Mouse (Mus musculus) midbrain, postnatal 0 days (tissue): ENCODE data around the gene Dpp9. TPM values are rescaled to one million over a fixed set of nuclear protein-coding genes. Genes with fewer than 3 reads are reported as not detected.

Experiments
- ATAC-seq: fragments of 200-750 bp; cut with Nextera tagmentation; 2 replicates; pipeline ENCODE4 v1.8.0; 2017; ENCODE audit warnings: moderate number of reproducible peaks, mild to moderate bottlenecking, moderate TSS enrichment, moderate library complexity; ENCODE audit not compliant: low FRiP score
- DNase-seq: peaks from one replicate; pipeline ENCODE4 v3.0.0-alpha.2; 2015; ENCODE audit warnings: low spot score
- H3K27ac ChIP-seq: fragments of 300-500 bp; sonication (generic); 2 replicates; pipeline ENCODE4 v1.5.1; 2014; ENCODE audit warnings: low read depth, mild to moderate bottlenecking, low read length, mixed read lengths
- H3K27me3 ChIP-seq: fragments of 300-500 bp; sonication (generic); 2 replicates; pipeline ENCODE4 v1.6.1; 2014; ENCODE audit warnings: low read length, control low read depth, mixed read lengths; ENCODE audit not compliant: insufficient read depth
- H3K36me3 ChIP-seq: fragments of 300-500 bp; sonication (generic); 2 replicates; pipeline ENCODE4 v1.6.1; 2014; ENCODE audit warnings: low read length, control low read depth, mixed read lengths; ENCODE audit not compliant: insufficient read depth
- H3K4me1 ChIP-seq: fragments of 300-500 bp; sonication (generic); 2 replicates; pipeline ENCODE4 v1.6.1; 2014; ENCODE audit warnings: mild to moderate bottlenecking, control low read depth, antibody characterized with exemption, low read length, mixed read lengths; ENCODE audit not compliant: insufficient read depth
- H3K4me2 ChIP-seq: fragments of 300-500 bp; sonication (generic); 2 replicates; pipeline ENCODE4 v1.6.1; 2014; ENCODE audit warnings: low read depth, mild to moderate bottlenecking, low read length, mixed read lengths; ENCODE audit not compliant: poor library complexity, severe bottlenecking
- H3K4me3 ChIP-seq: fragments of 300-500 bp; sonication (generic); 2 replicates; pipeline ENCODE4 v1.5.1; 2014; ENCODE audit warnings: low read depth, mild to moderate bottlenecking, low read length, moderate library complexity
- H3K9ac ChIP-seq: fragments of 300-500 bp; sonication (generic); replicated peaks from 2 replicates; pipeline ENCODE4 v1.6.1; 2014; ENCODE audit warnings: mild to moderate bottlenecking, low read length, moderate library complexity, mixed read lengths; ENCODE audit not compliant: poor library complexity, severe bottlenecking
- H3K9me3 ChIP-seq: fragments of 300-500 bp; sonication (generic); 2 replicates; pipeline ENCODE4 v1.6.1; 2016; ENCODE audit warnings: low read length, control low read depth
- CTCF ChIP-seq: IDR thresholded peaks from 2 replicates; pipeline ENCODE4 v1.5.1; 2016; ENCODE audit warnings: antibody characterized with exemption, mild to moderate bottlenecking
- WGBS: fragments of 180-500 bp; shearing (Covaris S2); extraction: QIAGEN DNeasy Blood & Tissue Kit; methylation state at CpG from one replicate; pipeline ENCODE4 v1.1.7; 2014; 5-methylcytosine and 5-hydroxymethylcytosine counted together
- microRNA counts: library from miRNA; unstranded; fragments of <30 nt; microRNA quantifications from one replicate; lab custom pipeline; 2015
- microRNA-seq: library from miRNA; unstranded; fragments of <30 nt; microRNA quantifications from one replicate; pipeline ENCODE4, GENCODE M21; 2016; ENCODE audit warnings: borderline number of aligned reads
- polyA plus RNA-seq: library from polyadenylated mRNA; unstranded; fragments of >200 nt; fragmentation: Nextera tagmentation; extraction: Ambion mirVana; gene quantifications from 2 replicates; pipeline ENCODE4 v1.2.1, GENCODE M21; 2015
- total RNA-seq: library from RNA; depleted of rRNA; stranded (reverse); fragments of >200 nt; gene quantifications from 2 replicates; pipeline ENCODE4 v1.2.3, GENCODE M21; 2014; rRNA removed

Dpp9 gene
- total and polyA plus RNA-seq, 2 experiments from 2014 or later, result 19.4 to 24.6 TPM

DNA sequence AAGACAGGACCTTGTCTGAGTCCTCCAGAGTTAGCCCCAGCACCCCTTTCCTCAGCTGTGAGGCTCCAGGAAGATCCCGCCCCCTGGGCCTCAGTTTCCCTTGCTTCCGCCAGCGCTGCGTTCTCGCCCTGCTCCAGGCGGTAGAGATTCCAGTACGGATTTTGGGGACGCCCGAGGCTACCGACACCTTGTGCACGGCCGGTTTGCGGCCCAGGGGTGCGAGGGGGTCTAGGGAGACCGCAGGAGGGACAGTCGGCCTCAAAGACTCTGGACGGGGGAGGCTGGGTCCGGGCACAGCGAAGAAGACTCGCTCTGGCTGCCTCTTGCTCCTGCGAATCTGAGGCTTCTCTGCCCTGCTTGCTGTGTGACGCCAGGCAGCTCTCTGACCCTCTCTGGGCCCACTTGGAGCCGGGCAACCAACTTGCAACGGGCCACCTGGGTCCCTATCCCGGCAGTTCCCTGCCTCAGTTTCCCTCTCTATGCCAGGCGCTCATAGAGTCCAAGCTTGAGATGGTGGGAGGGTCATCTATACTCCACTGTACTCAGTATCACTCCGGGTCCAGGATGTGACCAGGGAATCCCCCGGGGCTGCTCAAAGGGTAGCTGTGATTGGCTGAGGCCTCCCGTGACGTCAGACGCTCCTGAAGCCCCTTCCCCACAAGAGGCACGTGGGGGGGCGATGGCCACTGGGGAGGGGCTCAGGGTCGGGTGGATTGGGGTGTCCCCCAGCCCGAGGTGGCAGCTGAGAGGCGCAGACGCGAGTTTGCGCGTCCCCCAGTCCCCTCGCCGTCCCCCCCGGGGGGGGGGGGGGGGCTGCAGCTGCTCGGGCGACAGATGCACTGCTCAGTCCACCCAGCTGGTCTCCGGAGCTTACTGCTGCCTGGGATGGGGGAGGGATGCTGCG is 76.8 kb downstream of the Dpp9 start:
- Histone ChIP-seq H3K27me3 (no peaks in the 10 kb centered on the region), H3K4me3 (peak overlapping the region; percentile 45), H3K36me3 (no peaks in the 10 kb centered on the region), H3K4me1 (peaks cover 16% of the 10 kb centered on the region), H3K27ac (no peak overlapping the region), H3K4me2 (peak overlapping the region; percentile 89), H3K9ac (peak overlapping the region; percentile 50), H3K9me3 (no peaks in the 10 kb centered on the region)
- WGBS, result under 1% methylated on average over 39 of the region's 47 CpGs
- no peak for TF ChIP-seq CTCF
- ATAC-seq (peak; percentile 47), DNase-seq (peak; percentile 76)

DNA sequence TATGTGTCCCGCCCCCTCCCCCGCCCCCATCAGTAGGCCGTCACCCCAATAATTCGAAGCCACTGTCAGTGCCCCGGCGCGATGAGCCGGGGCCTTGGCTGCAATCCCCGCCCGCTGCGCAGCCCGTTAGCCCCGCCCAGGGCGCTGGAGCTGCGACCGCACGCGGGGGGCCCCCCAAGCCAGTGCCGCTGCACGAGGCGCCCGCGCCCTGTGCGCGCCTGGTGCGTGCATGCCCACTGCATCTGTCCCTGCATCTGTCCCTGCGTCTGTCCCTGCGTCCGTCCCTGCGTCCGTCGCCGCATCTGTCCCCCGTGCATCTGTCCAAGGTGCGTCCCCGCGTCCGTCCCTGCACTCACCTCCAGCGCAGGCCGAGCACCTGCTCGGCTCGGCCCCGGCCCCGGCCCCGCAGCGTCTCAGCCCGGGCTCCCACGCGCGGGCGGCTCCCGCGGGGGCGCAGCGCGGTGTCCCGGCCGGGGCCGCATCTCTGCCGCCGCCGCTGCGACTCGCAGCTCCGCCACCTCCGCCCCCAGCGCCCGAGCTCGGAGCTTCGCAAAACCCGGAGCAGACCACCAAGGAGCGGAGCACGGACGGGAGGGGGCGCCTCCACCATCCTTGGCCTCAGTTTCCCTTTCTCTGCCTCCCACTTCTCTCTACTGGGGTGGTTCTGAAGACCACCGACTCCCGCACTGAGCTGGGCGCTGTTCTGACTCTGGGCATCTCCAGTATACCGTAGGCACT is 78.7 kb downstream of the Dpp9 start, which contains the start of gene Sema6b:
Gene Sema6b (minus strand): TSS at position 486 of the 738 bp plus-strand sequence.
- peaks cover 17% of the 10 kb centered on the region for H3K4me1 ChIP-seq
- 0 out of 2 replicates have a peak, but pooled peaks cover 3% of the 10 kb centered on the region for H3K36me3 ChIP-seq
- H3K27ac ChIP-seq, result peak within 1 kb of the TSS; percentile 69
- peak within 1 kb of the TSS; percentile 81 for H3K4me3 ChIP-seq
- H3K9ac ChIP-seq, result peak within 1 kb of the TSS; percentile 91
- 2% methylated on average over 50 of the region's 79 CpGs for WGBS
- ATAC-seq (peak; percentile 53), DNase-seq (peak; percentile 71)
- H3K9me3 ChIP-seq, result no peaks in the 10 kb centered on the region
- peak; percentile 32; the same call in 1 of the 2 replicates for TF ChIP-seq CTCF
- peak within 1 kb of the TSS; percentile 81 for H3K4me2 ChIP-seq
- H3K27me3 ChIP-seq, result no peaks in the 10 kb centered on the region

DNA sequence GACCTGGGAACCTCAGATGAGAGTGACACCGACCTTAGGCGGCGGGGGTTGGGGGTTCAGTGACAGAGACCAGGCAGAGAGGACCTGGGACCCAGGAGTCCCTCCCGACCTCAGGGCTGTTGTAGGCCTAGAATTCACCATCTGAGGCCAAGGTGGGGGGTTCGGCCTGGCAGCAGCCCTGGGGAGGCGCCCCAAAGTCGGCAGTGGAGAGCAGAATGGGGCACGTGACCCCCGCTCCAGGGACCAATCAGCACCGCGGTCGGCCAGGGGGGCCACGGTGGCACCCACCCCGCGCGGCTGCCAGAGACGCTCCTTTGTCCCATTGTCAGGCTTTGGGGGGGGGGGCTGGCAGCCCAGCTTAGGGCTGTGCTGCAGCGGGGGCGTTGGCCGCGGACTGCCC is 79.3 kb downstream of the Dpp9 start:
- Histone ChIP-seq H3K4me3 (peak overlapping the region; percentile 81), H3K9me3 (no peaks in the 10 kb centered on the region), H3K27ac (peak overlapping the region; percentile 69; the same call in 1 of the 2 replicates), H3K4me2 (peak overlapping the region; percentile 81), H3K36me3 (0 out of 2 replicates have a peak, but pooled peaks cover 3% of the 10 kb centered on the region), H3K4me1 (peaks cover 17% of the 10 kb centered on the region), H3K27me3 (no peaks in the 10 kb centered on the region), H3K9ac (peak overlapping the region; percentile 91)
- ATAC-seq (peak; percentile 47), DNase-seq (no peak)
- TF ChIP-seq CTCF, result no peak
- WGBS, result 17% methylated on average over 7 of the region's 21 CpGs

DNA sequence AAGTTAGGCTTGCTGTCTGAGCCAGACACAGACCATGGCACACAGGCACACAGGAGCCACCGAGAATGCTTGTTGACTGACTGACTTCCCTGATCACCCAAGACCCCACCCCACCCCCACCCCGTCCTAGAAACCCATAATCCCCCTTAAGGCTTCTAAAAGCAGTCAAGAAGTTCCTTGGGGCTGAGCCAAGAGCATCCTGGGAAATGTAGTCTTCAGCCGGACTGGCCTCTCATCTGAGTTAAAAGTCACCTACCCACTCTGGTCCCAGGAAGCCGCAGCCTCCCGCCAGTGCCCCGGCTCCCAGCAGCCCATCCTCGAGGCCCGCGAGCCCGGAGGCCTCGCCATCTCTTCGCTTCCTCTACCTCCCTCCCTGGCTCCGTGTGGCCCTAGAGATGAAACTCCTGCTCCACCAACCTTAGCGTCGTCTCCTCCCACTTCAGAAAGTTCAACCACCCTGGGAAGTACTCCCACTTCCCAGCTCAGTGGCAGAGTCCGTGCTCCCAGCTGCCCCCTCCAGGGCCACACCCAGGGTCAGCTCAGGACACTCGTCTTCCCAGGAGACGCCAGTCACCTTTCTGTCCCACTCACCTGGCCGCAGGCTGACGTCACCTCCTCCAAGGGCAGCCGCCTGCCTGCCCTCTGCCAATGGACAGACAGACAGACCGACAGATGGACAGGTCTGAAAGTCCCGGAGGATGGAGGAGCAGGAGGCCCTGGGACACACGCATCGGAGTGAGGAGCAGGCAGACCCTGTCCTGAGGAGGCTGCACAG is 80.7 kb downstream of the Dpp9 start:
- 20% methylated on average over 25 of the region's 25 CpGs for WGBS
- peaks cover 17% of the 10 kb centered on the region for H3K4me1 ChIP-seq

More for the DNA sequence above, 80.7 kb downstream of the Dpp9 start:
- no peak for DNase-seq
- no peak overlapping the region for H3K27ac ChIP-seq
- no peak for ATAC-seq
- H3K9me3 ChIP-seq, result no peaks in the 10 kb centered on the region
- no peaks in the 10 kb centered on the region for H3K27me3 ChIP-seq
- H3K36me3 ChIP-seq, result 0 out of 2 replicates have a peak, but pooled peaks cover 3% of the 10 kb centered on the region
- peak overlapping the region; percentile 91 for H3K9ac ChIP-seq
- H3K4me2 ChIP-seq, result peak overlapping the region; percentile 81
- peak overlapping the region; percentile 81 for H3K4me3 ChIP-seq
- TF ChIP-seq CTCF, result no peak

MicroRNAs encoded within 50 kb of the gene (microRNA counts, 519-probe panel; counts per million panel counts)
- 528 counts per million, percentile 58 among the panel's probes with 10 or more counts for microRNA mmu-miR-7b (lab: Ali Mortazavi, UCI)

Small RNA genes lying within 50 kb of the gene (microRNA-seq; reads per million reads assigned to microRNA genes)
- gene Gm44397, result not detected
- 6,683 reads per million, percentile 91 among the genes with 10 or more reads in this experiment for gene Mir7b

Other genes starting within 250 kb of the Dpp9 start
- 227 and 253 TPM in 2 replicates for gene Shd, start 248.4 kb downstream of the Dpp9 start, total RNA-seq
- 172 and 188 TPM in 2 replicates for gene Shd, start 248.4 kb downstream of the Dpp9 start, polyA plus RNA-seq
- 122 and 129 TPM in 2 replicates for gene Fsd1, start 232.4 kb downstream of the Dpp9 start, total RNA-seq
- 188 and 225 TPM in 2 replicates for gene Fsd1, start 232.4 kb downstream of the Dpp9 start, polyA plus RNA-seq
- 1.8 and 2.4 TPM in 2 replicates for gene Stap2, start 213.3 kb downstream of the Dpp9 start, total RNA-seq
- gene Stap2, start 213.3 kb downstream of the Dpp9 start, polyA plus RNA-seq, result 4.3 TPM in 2 replicates
- gene Mpnd, start 213.2 kb downstream of the Dpp9 start, total RNA-seq, result 145 and 293 TPM in 2 replicates
- gene Mpnd, start 213.2 kb downstream of the Dpp9 start, polyA plus RNA-seq, result 91.6 and 99.2 TPM in 2 replicates
- gene Sh3gl1, start 182.3 kb downstream of the Dpp9 start, total RNA-seq, result 64.1 and 71.4 TPM in 2 replicates
- 83.2 and 84.8 TPM in 2 replicates for gene Sh3gl1, start 182.3 kb downstream of the Dpp9 start, polyA plus RNA-seq
- 2.7 and 3.1 TPM in 2 replicates for gene Chaf1a, start 178.5 kb downstream of the Dpp9 start, total RNA-seq
- 2.4 and 2.8 TPM in 2 replicates for gene Chaf1a, start 178.5 kb downstream of the Dpp9 start, polyA plus RNA-seq
- 76.9 and 123 TPM in 2 replicates for gene Ubxn6, start 143.9 kb downstream of the Dpp9 start, total RNA-seq
- gene Ubxn6, start 143.9 kb downstream of the Dpp9 start, polyA plus RNA-seq, result 84.8 and 89.9 TPM in 2 replicates
- 59.6 and 72.1 TPM in 2 replicates for gene Hdgfl2, start 139.3 kb downstream of the Dpp9 start, total RNA-seq
- gene Hdgfl2, start 139.3 kb downstream of the Dpp9 start, polyA plus RNA-seq, result 120 and 123 TPM in 2 replicates
- gene Plin4, start 109.1 kb downstream of the Dpp9 start, total RNA-seq, result 0.42 and 0.55 TPM in 2 replicates
- 0.04 and 0.05 TPM in 2 replicates for gene Plin4, start 109.1 kb downstream of the Dpp9 start, polyA plus RNA-seq
- gene Plin5, start 101.3 kb downstream of the Dpp9 start, total RNA-seq, result 4.3 and 4.5 TPM in 2 replicates
- gene Plin5, start 101.3 kb downstream of the Dpp9 start, polyA plus RNA-seq, result 4.8 and 5.9 TPM in 2 replicates
- 0.47 and 0.49 TPM in 2 replicates for gene Lrg1, start 96.9 kb downstream of the Dpp9 start, total RNA-seq
- gene Lrg1, start 96.9 kb downstream of the Dpp9 start, polyA plus RNA-seq, result 0.43 and 0.66 TPM in 2 replicates
- gene Sema6b, start 78.6 kb downstream of the Dpp9 start, total RNA-seq, result 90.5 and 106 TPM in 2 replicates
- gene Sema6b, start 78.6 kb downstream of the Dpp9 start, polyA plus RNA-seq, result 15.6 and 17.4 TPM in 2 replicates
- 15.1 and 17.9 TPM in 2 replicates for gene Tnfaip8l1, start 56.4 kb downstream of the Dpp9 start, total RNA-seq
- gene Tnfaip8l1, start 56.4 kb downstream of the Dpp9 start, polyA plus RNA-seq, result 8.4 and 9.9 TPM in 2 replicates
- gene Mydgf, start 35.0 kb downstream of the Dpp9 start, total RNA-seq, result 41.7 and 49.3 TPM in 2 replicates
- 75.8 and 82.5 TPM in 2 replicates for gene Mydgf, start 35.0 kb downstream of the Dpp9 start, polyA plus RNA-seq
- 43.2 and 45.3 TPM in 2 replicates for gene Fem1a, start 37.9 kb upstream of the Dpp9 start, total RNA-seq
- gene Fem1a, start 37.9 kb upstream of the Dpp9 start, polyA plus RNA-seq, result 13.8 and 14.2 TPM in 2 replicates
- gene Ticam1, start 57.9 kb upstream of the Dpp9 start, total RNA-seq, result 3.1 and 3.7 TPM in 2 replicates
- 0.91 and 1.1 TPM in 2 replicates for gene Ticam1, start 57.9 kb upstream of the Dpp9 start, polyA plus RNA-seq
- gene Plin3, start 74.0 kb upstream of the Dpp9 start, total RNA-seq, result 8.1 and 12.4 TPM in 2 replicates
- 9.6 and 12.1 TPM in 2 replicates for gene Plin3, start 74.0 kb upstream of the Dpp9 start, polyA plus RNA-seq
- not detected in 2 replicates for gene Arrdc5, start 81.4 kb upstream of the Dpp9 start, total RNA-seq
- gene Arrdc5, start 81.4 kb upstream of the Dpp9 start, polyA plus RNA-seq, result not detected in 2 replicates
- gene Uhrf1, start 84.4 kb upstream of the Dpp9 start, total RNA-seq, result 5.9 and 10.0 TPM in 2 replicates
- 4.7 and 4.9 TPM in 2 replicates for gene Uhrf1, start 84.4 kb upstream of the Dpp9 start, polyA plus RNA-seq
- gene Kdm4b, start 107.2 kb upstream of the Dpp9 start, total RNA-seq, result 123 and 140 TPM in 2 replicates
- gene Kdm4b, start 107.2 kb upstream of the Dpp9 start, polyA plus RNA-seq, result 45.6 and 48.0 TPM in 2 replicates